Mouse (Mus musculus): ENCODE results near the gene Grwd1. TPM values are rescaled to one million over a fixed set of nuclear protein-coding genes. Genes with fewer than 3 reads are reported as not detected.
A peak's percentile ranks its signal among the peaks of the same experiment; 100 is the strongest.

Gene Grwd1
- total RNA-seq, 2 experiments from 2014 or later, result 0.23 to 2.5 TPM

GRCm38 (mm10) chr7:45801348-45801747 is 29.4 kb downstream of the Grwd1 start:
- ATAC-seq (replicated peaks; ENCODE audit: low FRiP score, poor library complexity, severe bottlenecking), result peak; percentile 86

- no peak; the same call in 1 of the 2 replicates for ATAC-seq (replicated peaks; ENCODE audit: low FRiP score, poor library complexity, severe bottlenecking)
These were observed 30.1 kb downstream of the Grwd1 start for GRCm38 (mm10) chr7:45800546-45801204.

- ATAC-seq (replicated peaks; ENCODE audit: low FRiP score, poor library complexity, severe bottlenecking), result no peak
These were observed 30.7 kb downstream of the Grwd1 start for GRCm38 (mm10) chr7:45800001-45800400.

- ATAC-seq (replicated peaks; ENCODE audit: low FRiP score, poor library complexity, severe bottlenecking), result no peak
These were observed 31.8 kb downstream of the Grwd1 start for GRCm38 (mm10) chr7:45798931-45799330.

- ATAC-seq (replicated peaks; ENCODE audit: low FRiP score, poor library complexity, severe bottlenecking), result no peak
These were observed 32.3 kb downstream of the Grwd1 start for GRCm38 (mm10) chr7:45798511-45798836.

- no peak for ATAC-seq (replicated peaks; ENCODE audit: low FRiP score, poor library complexity, severe bottlenecking)
These were observed 32.9 kb downstream of the Grwd1 start for GRCm38 (mm10) chr7:45797661-45798510.

- ATAC-seq (replicated peaks; ENCODE audit: low FRiP score, poor library complexity, severe bottlenecking), result peak; percentile 75
These were observed 33.8 kb downstream of the Grwd1 start for GRCm38 (mm10) chr7:45796950-45797349.

GRCm38 (mm10) chr7:45794971-45795370 is 35.8 kb downstream of the Grwd1 start:
- ATAC-seq (replicated peaks; ENCODE audit: low FRiP score, poor library complexity, severe bottlenecking), result no peak

- no peak for ATAC-seq (replicated peaks; ENCODE audit: low FRiP score, poor library complexity, severe bottlenecking)
These were observed 36.7 kb downstream of the Grwd1 start for GRCm38 (mm10) chr7:45793969-45794585.

GRCm38 (mm10) chr7:45793240-45793639 is 37.5 kb downstream of the Grwd1 start:
- no peak for ATAC-seq (replicated peaks; ENCODE audit: low FRiP score, poor library complexity, severe bottlenecking)

- no peak for ATAC-seq (replicated peaks; ENCODE audit: low FRiP score, poor library complexity, severe bottlenecking)
These were observed 38.8 kb downstream of the Grwd1 start for GRCm38 (mm10) chr7:45791756-45792490.

GRCm38 (mm10) chr7:45790721-45791120 is 40.0 kb downstream of the Grwd1 start:
- no peak for ATAC-seq (replicated peaks; ENCODE audit: low FRiP score, poor library complexity, severe bottlenecking)

GRCm38 (mm10) chr7:45787642-45788041 is 43.1 kb downstream of the Grwd1 start:
- no peak for ATAC-seq (replicated peaks; ENCODE audit: low FRiP score, poor library complexity, severe bottlenecking)

GRCm38 (mm10) chr7:45786661-45787413 is 43.9 kb downstream of the Grwd1 start:
- ATAC-seq (replicated peaks; ENCODE audit: low FRiP score, poor library complexity, severe bottlenecking), result no peak

- ATAC-seq (replicated peaks; ENCODE audit: low FRiP score, poor library complexity, severe bottlenecking), result no peak
These were observed 44.6 kb downstream of the Grwd1 start for GRCm38 (mm10) chr7:45786136-45786578.

GRCm38 (mm10) chr7:45785388-45786135 is 45.2 kb downstream of the Grwd1 start:
- no peak for ATAC-seq (replicated peaks; ENCODE audit: low FRiP score, poor library complexity, severe bottlenecking)

- no peak for ATAC-seq (replicated peaks; ENCODE audit: low FRiP score, poor library complexity, severe bottlenecking)
These were observed 46.0 kb downstream of the Grwd1 start, which contains the start of gene Sult2b1 for GRCm38 (mm10) chr7:45784524-45785372. TSS of gene Sult2b1 (minus strand) at chr7:45784669.

Measured in erythroid progenitor cell, adult 5-6 weeks (primary cell).